ENCODE assay signal across 8 mouse cellular contexts in the genomic region with DNA sequence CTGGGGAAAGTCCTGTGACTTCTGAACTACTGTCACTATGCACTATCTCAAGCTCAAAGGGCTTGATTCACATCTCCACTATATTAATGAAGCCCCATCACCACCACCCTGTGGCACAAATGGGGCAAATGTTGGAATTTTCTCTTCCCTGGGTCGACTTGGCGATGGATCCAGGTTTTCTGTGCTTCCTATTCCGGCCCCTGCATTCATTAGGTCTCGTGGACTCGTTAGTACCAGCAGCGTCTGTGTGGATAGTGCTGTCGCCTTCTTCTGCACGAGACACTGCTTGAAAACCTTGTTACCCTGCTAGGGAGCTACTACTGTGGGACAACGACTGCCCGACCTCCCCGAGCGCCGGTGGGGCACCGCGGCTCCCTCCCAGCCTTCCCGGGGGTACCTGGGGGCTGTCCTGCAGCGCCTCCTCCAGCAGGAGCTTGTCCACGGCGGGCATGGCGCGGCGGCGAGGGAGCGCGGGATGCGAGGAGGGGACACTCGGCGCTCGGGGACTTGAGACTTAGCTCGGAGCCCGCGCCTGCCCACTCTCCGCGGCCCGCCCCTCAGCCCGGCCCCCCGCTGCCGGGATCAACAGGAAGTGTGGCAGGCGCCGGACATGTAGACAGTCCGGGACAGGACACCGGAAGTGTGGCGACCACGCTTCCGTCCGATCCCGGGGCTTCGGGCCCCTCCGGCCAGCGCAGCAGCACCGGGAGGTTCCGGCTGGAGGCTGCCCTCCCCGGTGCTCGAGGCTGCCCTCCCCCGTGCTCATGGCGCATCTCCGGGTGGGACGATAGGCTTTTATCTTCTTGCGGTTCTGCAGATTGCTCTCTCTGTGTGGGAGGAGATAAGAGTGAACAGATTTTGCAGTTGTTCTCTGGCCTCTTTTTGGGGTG. TPM values are rescaled to one million over a fixed set of nuclear protein-coding genes. Genes with fewer than 3 reads are reported as not detected.
DNase-seq lines count a peak whose midpoint lies in the region; ATAC-seq and TF ChIP-seq lines count a peak whose summit lies in the region.

Gene Appl2 (minus strand): TSS at position 608 of the 890 bp plus-strand sequence.

- TF ChIP-seq CTCF in heart, postnatal 0 days (IDR thresholded peaks at IDR 0.05; ENCODE audit: low read depth) = peak; percentile 29

- WGBS in forebrain, embryonic 13.5 days = under 1% methylated on average over 49 of the region's 59 CpGs
- WGBS in heart, postnatal 0 days = under 1% methylated on average over 58 of the region's 59 CpGs
- WGBS in liver, embryonic 15.5 days (ENCODE audit: insufficient replicate concordance) = under 1% methylated on average over 59 of the region's 59 CpGs
- under 1% methylated on average over 58 of the region's 59 CpGs for WGBS in neural tube, embryonic 11.5 days
- WGBS in stomach, embryonic 16.5 days = under 1% methylated on average over 58 of the region's 59 CpGs

- no peaks in the 10 kb centered on the region for H3K36me3 ChIP-seq in forebrain, embryonic 13.5 days (ENCODE audit: poor library complexity, severe bottlenecking)
- H3K36me3 ChIP-seq in heart, postnatal 0 days (replicated peaks; ENCODE audit: control insufficient read depth, insufficient read depth, low read length) = no peaks in the 10 kb centered on the region
- H3K36me3 ChIP-seq in liver, embryonic 15.5 days (replicated peaks) = no peaks in the 10 kb centered on the region
- no peaks in the 10 kb centered on the region for H3K36me3 ChIP-seq in neural tube, embryonic 11.5 days (ENCODE audit: control insufficient read depth, insufficient read depth, low read length)
- no peaks in the 10 kb centered on the region for H3K36me3 ChIP-seq in stomach, embryonic 16.5 days (ENCODE audit: control insufficient read depth, insufficient read depth, low read length)

- H3K4me1 ChIP-seq in forebrain, embryonic 13.5 days = peaks cover 34% of the 10 kb centered on the region
- peaks cover 29% of the 10 kb centered on the region for H3K4me1 ChIP-seq in heart, postnatal 0 days (ENCODE audit: control insufficient read depth, insufficient read depth)
- peaks cover 35% of the 10 kb centered on the region for H3K4me1 ChIP-seq in liver, embryonic 15.5 days (replicated peaks)
- H3K4me1 ChIP-seq in neural tube, embryonic 11.5 days (ENCODE audit: control insufficient read depth, insufficient read depth, low read length) = peaks cover 12% of the 10 kb centered on the region
- peaks cover 25% of the 10 kb centered on the region for H3K4me1 ChIP-seq in stomach, embryonic 16.5 days (ENCODE audit: control insufficient read depth, insufficient read depth, low read length)

- peak within 1 kb of the TSS; percentile 75 for H3K4me2 ChIP-seq in forebrain, embryonic 13.5 days
- peak within 1 kb of the TSS; percentile 88 for H3K4me2 ChIP-seq in heart, postnatal 0 days (ENCODE audit: low read depth, low read length)
- H3K4me2 ChIP-seq in liver, embryonic 15.5 days = peak within 1 kb of the TSS; percentile 62
- peak within 1 kb of the TSS; percentile 64 for H3K4me2 ChIP-seq in neural tube, embryonic 11.5 days (ENCODE audit: low read depth)
- peak within 1 kb of the TSS; percentile 81 for H3K4me2 ChIP-seq in stomach, embryonic 16.5 days (ENCODE audit: low read depth, low read length)

- no peaks in the 10 kb centered on the region for H3K27me3 ChIP-seq in forebrain, embryonic 13.5 days
- H3K27me3 ChIP-seq in heart, postnatal 0 days (ENCODE audit: control insufficient read depth, insufficient read depth, low read length) = no peaks in the 10 kb centered on the region
- H3K27me3 ChIP-seq in liver, embryonic 15.5 days = peaks cover 52% of the 10 kb centered on the region
- no peaks in the 10 kb centered on the region for H3K27me3 ChIP-seq in neural tube, embryonic 11.5 days (ENCODE audit: control insufficient read depth, insufficient read depth, low read length)
- H3K27me3 ChIP-seq in stomach, embryonic 16.5 days (ENCODE audit: control insufficient read depth, insufficient read depth, low read length) = no peaks in the 10 kb centered on the region

- peak within 1 kb of the TSS; percentile 88 for H3K9ac ChIP-seq in forebrain, embryonic 13.5 days
- H3K9ac ChIP-seq in heart, postnatal 0 days (replicated peaks; ENCODE audit: low read depth, low read length) = peak within 1 kb of the TSS; percentile 84
- H3K9ac ChIP-seq in liver, embryonic 15.5 days = peak within 1 kb of the TSS; percentile 49
- H3K9ac ChIP-seq in neural tube, embryonic 11.5 days (ENCODE audit: low read length) = peak within 1 kb of the TSS; percentile 78
- H3K9ac ChIP-seq in stomach, embryonic 16.5 days (ENCODE audit: low read length) = peak within 1 kb of the TSS; percentile 94

- peak; percentile 95 for ATAC-seq in forebrain, embryonic 13.5 days
- ATAC-seq in heart, postnatal 0 days (ENCODE audit: insufficient read depth, low read depth) = peak; percentile 98
- peak; percentile 74 for ATAC-seq in liver, embryonic 15.5 days (ENCODE audit: insufficient read depth)
- peak; percentile 96 for ATAC-seq in neural tube, embryonic 11.5 days (ENCODE audit: insufficient read depth, low FRiP score, low TSS enrichment)
- peak; percentile 94 for ATAC-seq in stomach, embryonic 16.5 days (ENCODE audit: insufficient read depth, low FRiP score)

- peak; percentile 55 to 59 for DNase-seq in CD8-positive naive resting alpha-beta T cell, adult 2 months (ENCODE audit: low read depth in 2 of 2, low spot score in 2 of 2)
- peak; percentile 50 for DNase-seq in c-Kit-positive CD71-negative TER-119-negative erythroid progenitor cells, embryonic 14.5 days (ENCODE audit: low read depth)
- peak; percentile 95 for DNase-seq in heart, postnatal 0 days (ENCODE audit: low spot score)
- DNase-seq in kidney, postnatal 4 days = peak; percentile 97 to 98
- peak; percentile 90 for DNase-seq in neural tube, embryonic 11.5 days (ENCODE audit: low spot score)

- no peaks in the 10 kb centered on the region for H3K9me3 ChIP-seq in forebrain, embryonic 13.5 days (replicated peaks)
- no peaks in the 10 kb centered on the region for H3K9me3 ChIP-seq in heart, postnatal 0 days (replicated peaks; ENCODE audit: control insufficient read depth, low read length)
- H3K9me3 ChIP-seq in liver, embryonic 15.5 days (replicated peaks) = no peaks in the 10 kb centered on the region
- H3K9me3 ChIP-seq in neural tube, embryonic 11.5 days (ENCODE audit: control insufficient read depth, low read length) = no peaks in the 10 kb centered on the region
- no peaks in the 10 kb centered on the region for H3K9me3 ChIP-seq in stomach, embryonic 16.5 days (replicated peaks; ENCODE audit: control insufficient read depth, low read length)

- peak; percentile 83 for TF ChIP-seq EP300 in heart, postnatal 0 days (IDR thresholded peaks at IDR 0.05; ENCODE audit: low read depth)

- peak within 1 kb of the TSS; percentile 76 for H3K4me3 ChIP-seq in forebrain, embryonic 13.5 days
- H3K4me3 ChIP-seq in heart, postnatal 0 days (ENCODE audit: low read depth, low read length) = peak within 1 kb of the TSS; percentile 86
- H3K4me3 ChIP-seq in liver, embryonic 15.5 days (replicated peaks) = peak within 1 kb of the TSS; percentile 62
- peak within 1 kb of the TSS; percentile 72 for H3K4me3 ChIP-seq in neural tube, embryonic 11.5 days (ENCODE audit: low read depth, low read length)
- peak within 1 kb of the TSS; percentile 90 for H3K4me3 ChIP-seq in stomach, embryonic 16.5 days (replicated peaks; ENCODE audit: low read length)

- H3K27ac ChIP-seq in forebrain, embryonic 13.5 days = peak within 1 kb of the TSS; percentile 66; the same call in 1 of the 2 replicates
- peak within 1 kb of the TSS; percentile 91 for H3K27ac ChIP-seq in heart, postnatal 0 days (ENCODE audit: low read depth)
- peak within 1 kb of the TSS; percentile 59; the same call in 1 of the 2 replicates for H3K27ac ChIP-seq in liver, embryonic 15.5 days (replicated peaks)
- H3K27ac ChIP-seq in neural tube, embryonic 11.5 days (ENCODE audit: low read depth, low read length) = peak within 1 kb of the TSS; percentile 63
- H3K27ac ChIP-seq in stomach, embryonic 16.5 days (ENCODE audit: low read length) = peak within 1 kb of the TSS; percentile 90

RNA-seq across cellular contexts. Expression of gene Appl2, which starts in this region (rescaled TPM):
- 34.5 and 37.6 TPM in 2 replicates for polyA plus RNA-seq in forebrain, embryonic 13.5 days (2015; fragmentation: Nextera tagmentation; extraction: Ambion mirVana)
- 19.7 and 39.9 TPM in 2 replicates for total RNA-seq in heart, postnatal 0 days (2014; rRNA removed; ENCODE audit: low replicate concordance)
- 25.4 and 30.6 TPM in 2 replicates for polyA plus RNA-seq in heart, postnatal 0 days (2015; fragmentation: Nextera tagmentation; extraction: Ambion mirVana)
- polyA plus RNA-seq in liver, embryonic 15.5 days (2015; fragmentation: Nextera tagmentation; extraction: Ambion mirVana) = 9.8 and 13.2 TPM in 2 replicates
- 31.0 and 37.8 TPM in 2 replicates for polyA plus RNA-seq in neural tube, embryonic 11.5 days (2014; fragmentation: Nextera tagmentation; extraction: Ambion mirVana)
- polyA plus RNA-seq in stomach, embryonic 16.5 days (2015; fragmentation: Nextera tagmentation; extraction: Ambion mirVana) = 81.9 and 86.7 TPM in 2 replicates

Comparison
In these comparisons a context has a peak if more than half of its experiments do, and no peak if none do; other contexts are left out.
1. Peak in every context shown above with its lines: DNase-seq, ATAC-seq, H3K4me3 ChIP-seq and H3K27ac ChIP-seq.